Mouse (Mus musculus): ENCODE measurements around the gene Ddb2.
"Not testable (repeated sequence)": the region's sequence is repeated elsewhere in the genome, so short reads cannot be mapped to it uniquely, and the experiment has no call there.

Ddb2 gene

DNA sequence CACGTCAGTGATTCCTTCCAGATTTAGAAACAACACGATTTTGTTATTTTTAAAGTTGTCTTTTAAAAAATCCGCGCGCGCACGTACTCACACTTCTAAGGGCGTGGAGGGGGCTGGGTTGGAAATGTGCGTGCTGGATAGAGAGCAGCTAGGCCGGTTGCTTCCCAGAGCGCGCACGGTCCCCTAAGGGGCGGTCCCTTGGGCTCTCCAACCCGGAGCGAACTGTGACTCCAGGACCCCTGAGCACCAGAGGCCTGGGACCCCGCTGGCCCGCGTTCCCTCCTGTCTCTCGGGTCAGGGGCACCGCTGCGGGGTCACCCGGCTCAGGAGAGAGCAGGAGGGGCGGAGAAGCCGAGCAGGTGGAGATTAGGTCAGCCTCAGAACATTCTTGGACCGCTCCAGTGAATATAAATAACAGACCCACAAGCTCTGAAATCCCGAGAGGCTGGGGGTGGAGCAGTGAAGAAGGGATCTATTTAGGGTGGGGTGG, 18.9 kb upstream of the Ddb2 start, which contains the start of gene Pacsin3:
Gene Pacsin3 (plus strand): TSS at position 294 of the 490 bp plus-strand sequence.
- in situ Hi-C loops (cut with MboI, MseI) = no loop called here

DNA sequence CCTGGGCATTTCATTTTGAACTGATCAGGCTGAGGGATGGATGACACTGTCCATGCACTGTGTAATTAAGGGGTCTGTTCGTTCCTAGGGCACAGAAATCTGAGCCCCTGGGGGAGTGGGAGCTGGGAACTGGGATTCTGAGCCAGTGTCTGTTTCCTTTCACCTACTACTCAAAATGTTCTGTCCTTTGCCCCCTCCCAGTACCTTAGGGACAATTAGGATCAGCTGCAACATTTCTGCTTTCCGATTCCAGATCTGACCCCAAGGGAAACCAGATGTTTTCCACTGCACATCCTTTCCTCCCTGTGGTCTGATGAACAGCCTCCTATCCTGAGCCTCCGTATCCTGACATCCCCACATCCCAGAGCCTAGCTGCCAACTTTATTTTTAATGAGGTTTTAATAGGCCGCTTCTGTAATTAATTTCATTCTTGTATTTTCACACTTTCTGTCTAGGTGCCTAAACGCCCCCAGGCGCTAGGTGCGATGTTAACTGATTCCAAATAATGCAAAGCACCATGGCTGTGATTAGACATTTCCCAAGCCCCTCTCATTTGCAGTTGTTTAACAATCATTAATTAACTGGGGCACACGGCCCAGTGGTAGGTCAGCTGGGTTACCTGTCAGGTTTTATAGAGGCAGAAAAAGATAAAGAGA, 18.1 kb upstream of the Ddb2 start:
- in situ Hi-C loops (cut with MboI, MseI) = no loop called here

DNA sequence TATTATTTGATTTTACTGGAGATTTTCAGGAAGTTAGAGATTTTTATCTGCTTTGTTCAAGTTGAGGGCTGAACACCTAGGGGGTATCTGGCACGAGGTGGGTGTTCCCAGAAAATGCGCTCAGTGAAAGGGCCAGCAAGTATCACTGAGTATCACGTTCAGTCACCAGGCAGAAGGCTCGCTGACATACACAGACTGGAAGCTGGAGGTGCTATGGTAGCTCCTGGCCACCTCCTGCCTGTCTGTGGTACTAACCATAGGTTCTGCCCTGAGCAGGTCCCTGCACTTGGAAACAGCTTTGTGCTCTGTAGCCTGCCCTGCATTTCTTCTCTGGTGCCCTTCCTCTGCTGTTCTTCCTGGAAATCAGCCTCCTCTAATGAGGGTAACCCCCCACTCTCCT, 15.7 kb upstream of the Ddb2 start:
- in situ Hi-C loops (cut with MboI, MseI) = no loop called here

DNA sequence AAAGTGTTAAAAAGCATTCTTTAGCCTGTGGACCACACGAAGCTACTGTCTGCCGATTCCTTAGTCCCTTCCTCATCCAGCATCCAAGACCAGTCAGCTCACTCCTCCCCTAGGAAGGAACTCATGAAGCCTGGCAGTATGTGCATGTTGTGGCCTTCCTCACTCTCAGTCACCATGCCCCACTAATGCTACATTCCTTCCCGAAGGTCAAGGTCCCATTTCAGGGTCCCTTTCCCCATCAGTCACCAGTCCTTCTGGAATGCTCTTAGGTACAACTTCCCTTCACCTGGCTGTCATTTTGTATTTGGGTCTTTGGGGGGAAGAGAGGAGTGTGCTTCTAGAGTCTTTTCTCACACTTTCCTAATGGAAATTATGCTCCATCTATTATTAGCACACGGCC, 15.2 kb upstream of the Ddb2 start:
- in situ Hi-C loops (cut with MboI, MseI) = no loop called here

DNA sequence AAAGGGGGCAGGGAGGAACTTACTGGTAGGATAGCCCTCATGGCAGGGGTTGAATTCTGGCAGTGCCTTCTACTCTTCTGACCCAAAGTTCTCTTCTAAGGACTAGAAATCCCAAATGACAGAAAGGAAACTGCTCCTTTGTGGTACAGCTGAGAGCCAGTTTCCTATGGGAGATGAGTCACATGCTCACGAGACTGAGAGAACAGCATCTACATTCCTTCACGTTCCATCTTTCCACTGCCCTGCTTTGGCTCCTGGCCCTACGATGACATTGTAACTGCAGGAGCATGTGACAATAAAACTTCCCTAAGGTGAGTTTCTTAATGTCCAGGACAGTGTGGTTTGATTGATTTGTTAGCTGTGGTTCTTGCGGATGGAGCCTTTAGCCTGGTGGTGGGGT, 11.6 kb upstream of the Ddb2 start:
- in situ Hi-C loops (cut with MboI, MseI) = no loop called here

DNA sequence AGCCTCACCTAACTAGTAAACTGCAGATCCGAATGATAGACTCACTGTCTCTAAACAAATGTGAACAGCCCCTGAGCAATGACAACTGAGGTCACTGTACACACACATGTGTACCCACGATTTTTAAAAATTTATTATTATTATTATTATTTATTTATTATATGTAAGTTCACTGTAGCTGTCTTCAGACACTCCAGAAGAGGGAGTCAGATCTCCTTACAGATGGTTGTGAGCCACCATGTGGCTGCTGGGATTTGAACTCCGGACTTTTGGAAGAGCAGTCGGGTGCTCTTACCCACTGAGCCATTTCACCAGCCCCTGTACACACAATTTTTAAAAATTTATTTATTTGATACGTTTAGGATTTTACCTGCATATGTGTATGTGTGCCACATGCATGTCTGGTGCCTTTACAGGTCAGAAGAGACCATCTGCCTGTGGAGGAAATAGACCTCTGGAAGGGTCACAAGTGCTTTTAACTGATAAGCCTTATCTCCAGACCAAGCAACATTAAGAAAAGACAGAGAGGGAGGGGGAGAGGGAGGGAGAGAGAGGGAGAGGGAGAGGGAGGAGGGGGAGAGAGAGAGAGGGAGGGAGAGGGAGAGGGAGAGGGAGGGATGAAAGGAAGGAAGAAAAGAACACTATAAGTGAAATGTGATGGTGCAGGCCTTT, 7.9 kb upstream of the Ddb2 start:
- in situ Hi-C loops (cut with MboI, MseI) = no loop called here

DNA sequence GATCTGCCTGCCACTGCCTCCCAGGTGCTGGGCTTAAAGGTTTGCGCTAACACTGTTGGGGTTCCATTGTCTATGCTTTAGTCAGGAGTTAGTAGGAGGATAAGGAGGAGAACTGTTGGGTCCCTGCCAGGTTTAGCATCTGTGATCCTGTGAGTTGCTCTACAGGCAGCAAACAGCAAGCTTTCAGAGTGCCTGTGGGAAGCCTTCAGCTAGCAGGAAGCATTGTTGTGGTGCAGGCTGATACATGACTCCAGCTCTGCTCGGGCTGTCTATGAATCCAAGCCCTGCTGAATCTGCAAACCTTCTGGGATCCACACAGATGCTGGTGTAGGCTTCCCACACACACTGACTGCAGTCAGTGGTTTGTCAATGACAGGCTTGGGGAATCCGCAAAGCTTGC, 6.6 kb upstream of the Ddb2 start:
- in situ Hi-C loops (cut with MboI, MseI) = no loop called here

DNA sequence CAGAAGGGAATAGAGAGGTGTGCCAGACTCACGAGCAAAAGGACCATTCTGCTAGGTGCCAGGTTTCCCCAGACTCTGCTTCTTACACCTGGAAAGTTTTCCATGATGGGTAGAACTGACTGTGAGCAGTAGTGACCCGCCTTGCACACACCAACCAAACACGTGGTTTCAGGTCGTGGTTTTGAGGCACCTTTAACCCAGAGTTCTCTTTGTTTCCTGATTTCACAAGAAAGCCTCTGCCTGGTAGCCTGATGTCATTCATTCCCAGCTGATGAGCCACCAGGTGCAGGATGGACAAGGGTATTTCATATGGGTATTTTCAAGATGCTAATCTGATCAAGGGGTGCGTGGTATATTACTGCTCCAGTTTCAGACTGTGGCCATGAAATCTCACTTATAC, 5.8 kb upstream of the Ddb2 start:
- in situ Hi-C loops (cut with MboI, MseI) = no loop called here

DNA sequence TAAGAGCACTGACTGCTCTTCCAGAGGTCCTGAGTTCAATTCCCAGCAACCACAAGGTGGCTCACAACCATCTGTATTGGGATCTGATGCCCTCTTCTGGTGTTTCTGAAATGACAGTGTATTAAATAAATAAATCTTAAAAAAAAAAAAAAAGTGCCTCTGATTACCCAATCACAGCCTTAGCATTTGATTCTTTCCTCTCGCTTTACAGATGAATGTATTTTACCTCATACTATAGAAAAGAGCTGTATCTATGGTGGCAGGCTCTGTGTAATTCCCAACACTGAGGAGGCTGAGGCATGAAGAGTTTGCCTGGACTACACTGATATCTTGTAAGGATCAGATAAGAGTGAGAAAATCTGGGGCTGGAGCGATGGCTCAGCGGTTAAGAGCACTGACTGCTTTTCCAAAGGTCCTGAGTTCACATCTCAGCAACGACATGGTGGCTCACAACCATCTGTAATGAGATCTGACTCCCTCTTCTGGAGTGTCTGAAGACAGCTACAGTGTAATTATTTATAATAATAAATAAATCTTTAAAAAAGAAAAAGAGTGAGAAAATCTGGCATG, 814 bp upstream of the Ddb2 start:
- in situ Hi-C loops (cut with MboI, MseI) = not testable (repeated sequence)

DNA sequence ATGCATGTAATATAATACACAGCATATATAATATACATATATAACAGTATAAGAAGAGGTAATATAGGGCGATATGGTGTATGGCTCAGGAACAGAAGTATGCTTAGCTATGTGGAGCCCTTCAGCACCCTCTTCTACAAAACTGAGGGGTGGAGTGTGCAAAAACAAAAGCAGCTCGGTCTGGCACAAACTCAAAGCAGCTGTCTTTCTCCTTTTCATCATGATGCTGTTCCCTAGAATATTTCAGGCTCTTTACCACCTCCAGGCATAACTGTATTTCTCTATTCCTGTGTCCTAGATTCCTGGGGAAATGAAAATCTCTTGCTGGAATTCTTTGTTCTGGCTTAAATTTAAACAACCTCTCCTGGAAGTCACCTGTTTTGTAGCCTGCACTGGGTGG, 7.0 kb downstream of the Ddb2 start:
- in situ Hi-C loops (cut with MboI, MseI) = no loop called here

DNA sequence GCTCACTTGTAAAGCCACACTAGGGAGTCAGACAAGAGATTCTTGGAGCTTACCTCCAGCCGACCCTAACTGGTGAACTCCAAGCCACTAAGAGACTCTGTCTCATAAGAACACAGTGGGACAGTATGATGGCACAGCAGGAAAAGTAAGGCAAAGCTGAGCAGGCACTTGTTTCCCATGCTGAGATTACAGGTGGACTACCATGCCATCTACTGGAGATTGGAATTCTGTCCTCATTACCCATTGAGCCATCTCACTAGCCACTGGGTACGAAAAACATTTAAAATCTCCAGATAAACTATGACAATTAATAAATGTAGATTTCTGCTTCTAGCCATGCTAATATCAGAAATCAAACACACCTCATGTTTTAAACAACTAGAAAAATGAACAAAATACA, 13.2 kb downstream of the Ddb2 start:
- in situ Hi-C loops (cut with MboI, MseI) = no loop called here

DNA sequence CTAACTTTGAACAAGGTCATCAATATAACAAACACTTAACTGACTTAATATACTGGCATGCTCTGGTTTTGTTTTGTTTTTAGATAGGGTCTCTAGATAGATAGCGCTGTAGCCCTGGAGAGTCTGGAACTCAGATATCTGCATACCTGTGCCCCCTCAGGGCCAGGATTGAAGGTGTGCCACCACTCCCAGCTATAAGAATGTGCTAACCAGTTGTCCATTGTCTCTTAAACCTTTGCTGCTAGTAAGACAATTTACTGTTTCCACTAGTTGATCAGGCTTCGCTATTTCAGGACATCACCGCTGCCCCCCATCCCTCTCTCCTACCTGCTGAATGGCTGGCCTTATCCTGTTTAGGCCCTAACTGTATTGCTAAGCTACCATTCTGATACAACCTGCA, 16.3 kb downstream of the Ddb2 start:
- in situ Hi-C loops (cut with MboI, MseI) = no loop called here

DNA sequence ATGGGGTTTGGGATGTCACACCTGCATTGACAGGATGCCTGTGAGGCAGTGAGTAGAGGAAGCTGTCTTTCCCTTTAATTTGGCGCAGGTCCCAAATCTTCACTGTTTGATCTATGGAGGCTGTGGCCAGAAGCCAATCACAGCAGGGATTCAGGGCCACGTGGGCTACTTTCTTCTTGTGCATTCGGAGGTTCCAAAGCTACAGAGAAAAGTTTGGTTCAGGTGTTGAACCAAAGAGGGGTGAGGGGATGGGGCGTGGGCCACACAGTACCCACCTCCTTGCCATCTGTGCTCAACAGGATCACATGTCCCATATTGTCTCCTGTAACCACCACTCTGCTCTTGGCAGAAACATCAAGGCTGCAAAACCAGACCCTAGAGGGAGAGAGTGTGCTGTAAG, 19.8 kb downstream of the Ddb2 start:
- in situ Hi-C loops (cut with MboI, MseI) = loop anchor here (10.0 kb wide), 1 partner anchor 1468 kb away; no protein-coding TSS in a partner anchor

DNA sequence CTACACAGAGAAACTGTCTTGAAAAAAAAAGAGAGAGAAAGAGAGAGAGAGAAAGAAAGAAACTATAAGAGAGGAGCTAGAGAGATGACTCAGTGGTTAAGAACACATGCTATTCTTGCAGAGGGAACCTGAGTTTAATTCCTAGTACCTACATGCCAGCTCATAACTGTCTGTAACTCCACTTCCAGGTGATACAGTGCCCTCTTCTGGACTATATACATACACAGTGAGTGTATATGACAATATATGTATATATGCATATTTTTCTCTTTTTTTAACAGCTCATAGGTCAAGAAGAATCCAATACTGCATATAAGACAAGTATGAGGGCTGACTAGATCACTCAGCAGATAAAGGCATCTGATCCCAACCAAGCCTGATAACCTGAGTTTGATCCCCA, 23.5 kb downstream of the Ddb2 start:
- in situ Hi-C loops (cut with MboI, MseI) = loop anchor here (10.0 kb wide), 1 partner anchor 1471 kb away; no protein-coding TSS in a partner anchor

DNA sequence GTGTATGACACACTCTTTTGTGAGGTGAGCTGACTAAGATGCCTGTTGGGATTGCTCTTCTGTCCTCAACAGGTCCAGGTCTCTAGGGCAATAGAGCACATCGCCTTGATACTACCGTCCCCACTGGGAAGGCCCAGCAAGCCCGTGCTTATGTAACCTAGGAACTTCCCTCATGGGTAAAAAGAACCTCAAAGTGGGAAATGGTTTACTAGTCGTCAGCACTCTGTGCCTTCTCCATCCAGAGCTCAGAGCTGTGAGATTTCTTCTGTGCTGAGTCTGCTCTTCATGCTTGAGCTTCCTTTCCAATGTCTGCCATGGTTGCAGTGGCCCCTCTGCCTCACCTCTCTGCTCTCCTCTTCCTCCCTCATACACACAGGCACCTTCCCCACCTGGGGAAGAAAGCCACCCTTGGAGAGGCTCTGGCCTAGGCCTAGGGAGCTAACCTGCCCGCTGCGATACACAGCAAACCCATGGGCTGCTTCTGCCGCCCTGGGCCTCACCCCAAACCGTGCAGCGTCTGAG, 30.5 kb downstream of the Ddb2 start:
- in situ Hi-C loops (cut with MboI, MseI) = no loop called here

DNA sequence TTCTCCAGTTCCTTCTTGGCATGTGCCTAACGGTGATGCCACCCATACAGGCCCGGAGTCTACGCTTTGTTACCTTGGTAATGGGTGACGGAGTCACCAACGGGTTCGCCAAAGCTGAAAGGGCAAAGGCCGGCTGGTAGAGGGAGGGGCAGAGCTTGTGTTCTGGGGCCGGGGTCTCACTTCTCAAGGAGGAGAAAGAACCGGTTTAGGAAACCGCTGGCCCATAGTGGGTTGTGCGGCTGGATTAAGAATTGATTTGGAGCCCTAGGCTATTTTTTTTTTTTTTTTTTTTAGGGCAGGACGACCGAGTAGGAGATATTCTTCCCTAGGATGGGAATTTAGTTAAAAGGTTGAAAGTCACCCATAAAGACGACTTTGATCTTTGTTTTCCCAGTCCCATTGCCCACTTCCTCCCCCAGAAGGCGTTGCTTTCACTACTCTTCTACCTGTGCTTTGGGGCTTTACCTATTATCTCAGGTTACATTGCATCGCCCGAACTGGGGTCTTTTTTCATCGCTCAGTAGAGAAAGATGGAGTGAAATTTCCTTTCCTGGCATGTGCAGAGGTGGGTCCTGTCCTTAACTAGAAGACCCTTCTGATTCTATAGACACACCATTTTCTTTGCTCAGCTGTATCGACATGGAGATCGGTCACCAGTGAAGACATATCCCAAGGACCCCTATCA, 33.7 kb downstream of the Ddb2 start:
- in situ Hi-C loops (cut with MboI, MseI) = no loop called here

DNA sequence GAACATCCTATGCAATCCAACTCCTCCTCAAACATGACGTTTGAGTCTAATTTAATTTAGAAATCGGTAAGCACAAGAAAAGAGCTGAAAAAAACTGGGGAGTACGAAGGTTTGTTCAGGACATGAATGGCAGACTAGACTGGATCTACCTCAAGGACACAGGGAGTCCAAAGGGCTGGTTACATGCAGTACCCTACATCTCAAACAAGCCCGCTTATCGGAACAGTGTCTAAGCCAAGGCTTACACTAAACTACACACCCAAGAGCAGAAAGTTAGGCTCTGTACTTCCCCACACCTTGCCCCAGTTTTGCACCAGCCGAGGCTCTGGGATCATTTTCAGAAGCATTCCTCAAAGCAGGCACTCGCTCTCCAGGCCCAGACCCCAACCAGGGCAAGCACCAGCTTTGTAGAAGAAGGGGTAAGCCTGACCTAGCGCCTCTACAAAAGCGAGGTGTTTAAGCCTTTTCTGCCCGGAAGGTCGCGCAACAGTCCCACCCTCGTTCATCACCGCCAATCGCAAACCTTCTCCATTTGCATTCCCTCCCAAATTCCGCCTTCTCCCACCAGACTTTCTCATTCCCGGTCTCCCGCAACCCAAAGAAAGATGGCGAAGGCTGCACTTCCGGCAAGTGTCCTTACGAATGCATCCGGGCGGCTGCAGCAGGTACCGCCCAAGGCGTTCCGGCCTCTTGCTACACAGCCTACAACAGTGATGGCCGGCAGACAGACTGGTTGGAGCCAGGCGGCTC, 34.4 kb downstream of the Ddb2 start, which contains the start of the genes Nr1h3 and Acp2:
Gene Nr1h3 (minus strand): TSS at position 613 of the 750 bp plus-strand sequence.
Gene Acp2 (plus strand): TSS at position 664 of the 750 bp plus-strand sequence.
- in situ Hi-C loops (cut with MboI, MseI) = no loop called here

DNA sequence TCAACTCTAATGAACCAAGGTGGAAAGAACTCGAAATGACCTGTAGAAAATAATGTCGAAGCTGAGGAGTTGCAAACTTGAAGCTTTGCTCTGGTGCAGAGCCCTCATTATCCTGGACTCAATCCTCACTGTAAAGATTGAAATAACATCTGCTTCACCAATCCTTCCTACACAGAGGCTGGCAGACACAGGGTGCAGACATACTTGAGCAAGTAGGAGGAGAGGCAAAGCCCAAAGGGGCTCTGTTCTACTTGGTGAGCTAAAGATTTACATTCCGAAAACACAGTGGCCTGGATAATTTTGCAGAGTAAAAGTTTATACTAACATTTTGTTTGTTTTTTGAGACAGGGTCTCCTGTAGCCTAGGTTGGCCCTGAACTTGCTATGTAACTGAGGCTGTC, 37.9 kb downstream of the Ddb2 start:
- in situ Hi-C loops (cut with MboI, MseI) = no loop called here

DNA sequence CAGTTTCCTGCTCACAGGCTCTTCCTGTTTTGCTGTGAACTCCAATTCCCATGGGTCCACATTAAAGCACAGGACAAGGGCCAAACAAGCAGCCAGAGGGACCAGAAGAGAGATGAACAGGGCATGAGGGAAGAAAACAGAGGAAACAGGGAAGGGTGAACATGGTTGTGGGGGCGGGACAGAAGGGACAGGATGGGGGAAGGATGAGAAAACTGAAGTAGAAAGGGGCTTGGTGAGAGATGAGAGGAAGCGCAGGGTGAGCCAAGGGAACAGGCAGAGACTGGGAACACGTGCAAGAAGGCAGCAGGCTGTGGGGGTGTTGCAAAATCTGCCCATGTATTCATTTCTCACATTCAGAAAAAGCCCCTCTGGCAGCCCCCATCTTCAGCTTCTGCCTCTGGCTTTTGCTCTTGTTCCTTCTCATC, 40.2 kb downstream of the Ddb2 start:
- in situ Hi-C loops (cut with MboI, MseI) = no loop called here

DNA sequence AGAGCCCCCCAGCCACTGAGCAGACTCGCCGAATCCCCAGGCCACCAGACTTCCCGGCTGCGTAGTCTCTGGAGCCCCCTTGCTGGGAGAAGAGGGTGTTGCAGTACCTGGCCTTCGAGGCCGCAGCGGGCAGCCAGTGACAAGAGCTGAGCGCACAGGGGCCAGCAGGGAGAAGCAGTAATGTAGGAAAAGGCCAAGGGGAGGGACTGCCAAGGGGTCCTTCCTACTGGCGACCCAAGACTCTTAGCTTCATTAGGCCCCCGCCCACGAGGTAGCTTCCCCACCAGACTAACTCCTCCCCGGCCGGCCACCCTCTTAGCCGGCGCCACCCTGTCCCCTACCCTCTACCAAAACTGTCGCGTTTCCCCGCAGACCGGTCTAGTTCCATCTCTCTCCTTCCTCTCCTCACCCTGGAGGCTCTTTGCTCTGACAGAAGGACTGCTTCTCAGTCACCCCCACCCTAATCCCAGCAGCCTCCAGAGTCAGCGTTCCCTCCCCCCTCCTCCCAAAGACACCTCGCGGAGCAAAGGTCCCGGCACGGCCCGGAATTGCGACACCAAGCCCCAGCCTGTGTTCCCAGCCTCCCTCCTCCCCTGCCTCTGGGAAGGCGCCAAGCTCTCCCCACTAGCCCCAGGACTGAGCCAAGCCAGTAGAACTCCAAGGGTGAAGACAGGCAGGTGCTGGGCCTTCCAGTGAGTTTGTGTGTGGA, 42.0 kb downstream of the Ddb2 start:
- in situ Hi-C loops (cut with MboI, MseI) = no loop called here

DNA sequence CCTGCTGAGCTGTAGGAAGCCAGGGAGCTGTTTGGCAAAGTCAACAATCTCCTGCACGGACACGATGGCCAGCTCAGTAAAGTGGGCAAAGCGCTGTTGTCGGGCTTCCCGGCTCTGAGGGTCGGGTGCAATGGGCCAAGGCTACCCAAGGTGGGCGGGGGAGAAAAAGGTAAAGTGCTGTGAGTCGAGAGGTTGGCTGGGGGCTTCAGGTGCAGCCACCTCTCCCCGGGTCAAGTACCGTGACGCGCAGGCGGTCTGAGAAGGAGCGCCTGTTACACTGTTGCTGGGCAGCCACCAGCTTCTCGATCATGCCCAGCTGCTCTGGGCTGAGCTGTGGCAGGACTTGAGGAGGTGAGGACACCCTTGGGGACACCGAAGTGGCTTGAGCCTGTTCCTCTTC, 46.3 kb downstream of the Ddb2 start:
- in situ Hi-C loops (cut with MboI, MseI) = no loop called here

All from regulatory T cell (primary cell).